Mouse (Mus musculus): ENCODE measurements at regions not wholly inside any gene's neighbourhood (a gene's known extent, or its start where the extent isn't known, plus 50 kb on each side); places are given as distances from the start of the nearest gene placed in this dataset.

DNA sequence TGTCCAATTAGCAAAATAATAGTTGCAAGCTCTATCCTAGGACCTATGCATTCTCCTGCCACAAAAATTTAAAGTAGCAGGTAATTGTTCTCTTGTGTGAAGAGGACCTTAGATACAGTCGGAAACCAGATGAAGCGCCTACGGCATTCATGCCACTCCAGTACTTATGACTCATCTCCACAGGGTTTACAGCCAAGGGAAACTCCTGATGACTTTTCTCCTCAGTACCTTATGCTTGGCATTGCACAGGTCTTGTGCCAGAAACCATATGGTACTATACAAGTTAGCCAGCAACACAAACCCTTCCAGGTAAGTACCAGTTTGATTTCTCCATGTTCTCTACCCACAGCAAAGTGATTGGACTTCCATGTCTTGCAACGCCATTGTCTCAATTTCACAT lies 606.3 kb upstream of the Dmac1 start:
- DNase-seq (ENCODE audit: low spot score), result no peak

DNA sequence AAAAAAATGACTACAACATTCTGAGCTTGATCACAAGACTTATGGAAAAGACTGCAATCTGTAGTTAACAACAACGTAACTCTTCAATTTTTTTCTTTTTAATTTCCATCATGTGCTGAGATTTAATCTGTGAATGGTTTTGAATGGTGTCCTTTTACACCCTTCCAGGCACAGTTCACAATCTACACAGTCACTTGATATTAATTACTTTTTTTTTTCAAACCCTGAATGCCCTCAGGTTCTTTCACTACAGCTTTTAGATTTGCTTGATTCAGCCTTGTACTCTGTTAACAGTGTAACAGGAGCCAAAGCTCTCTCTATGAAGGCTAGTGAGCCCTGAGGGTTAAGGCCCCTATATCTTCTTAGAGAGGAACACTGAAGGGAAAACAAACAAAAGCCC lies 591.7 kb upstream of the Dmac1 start:
- no peak for DNase-seq (ENCODE audit: low spot score)

GRCm38 (mm10) chr4:75861076-75861475 lies 583.0 kb upstream of the Dmac1 start:
- no peak for DNase-seq (ENCODE audit: low spot score)

DNA sequence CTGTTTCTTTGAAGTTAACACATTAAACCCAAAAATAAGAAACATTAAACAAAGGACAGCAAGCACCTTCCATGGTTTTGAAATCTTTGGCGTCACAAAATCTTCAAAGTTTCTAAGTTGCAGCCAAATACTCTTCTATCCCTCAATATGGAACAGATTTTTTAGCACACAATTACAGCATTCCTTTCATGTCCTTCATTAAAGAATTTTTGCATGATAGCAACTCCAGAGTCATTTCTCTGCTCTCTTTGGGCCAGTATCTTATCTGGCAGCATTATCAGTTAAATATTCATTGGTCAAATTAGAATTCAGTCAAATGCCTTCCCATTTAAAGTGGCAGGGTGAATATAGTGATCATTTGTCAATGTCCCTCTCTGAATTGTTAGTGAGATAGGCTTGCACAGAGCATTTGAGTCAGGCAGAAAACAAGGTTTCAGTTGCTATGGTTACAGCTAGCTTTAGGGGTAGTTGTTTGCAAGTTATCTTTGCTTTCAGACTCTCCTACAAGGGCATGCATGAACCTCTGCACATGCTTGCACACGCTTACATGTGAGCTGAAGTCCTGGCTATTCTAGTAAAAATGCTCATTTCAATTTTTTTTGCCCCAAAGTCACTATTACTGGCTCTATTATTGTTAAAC lies 579.8 kb upstream of the Dmac1 start:
- DNase-seq (ENCODE audit: low spot score), result peak; percentile 29

- DNase-seq (ENCODE audit: low spot score), result no peak
Measured at GRCm38 (mm10) chr4:75855688-75856296, 577.7 kb upstream of the Dmac1 start.

DNA sequence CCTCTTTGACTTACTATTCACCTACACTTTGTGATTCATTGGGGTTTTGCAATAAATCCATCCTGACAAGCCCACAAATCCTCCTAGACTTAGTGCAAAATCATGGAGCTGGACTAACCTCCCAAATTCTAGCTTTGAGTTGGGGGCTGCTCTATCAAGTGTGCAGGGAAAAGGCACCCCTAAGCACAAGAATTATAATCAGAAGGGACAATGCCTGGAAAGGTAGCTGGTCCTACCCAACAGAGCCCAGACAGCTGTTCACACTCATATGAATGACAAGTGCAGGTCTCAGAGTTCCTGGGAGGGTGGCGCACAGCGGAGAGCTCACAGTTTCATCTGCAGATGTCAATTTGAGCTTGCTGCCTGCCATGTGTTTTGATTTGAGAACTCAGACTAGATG lies 572.2 kb upstream of the Dmac1 start:
- DNase-seq (ENCODE audit: low spot score), result no peak

DNA sequence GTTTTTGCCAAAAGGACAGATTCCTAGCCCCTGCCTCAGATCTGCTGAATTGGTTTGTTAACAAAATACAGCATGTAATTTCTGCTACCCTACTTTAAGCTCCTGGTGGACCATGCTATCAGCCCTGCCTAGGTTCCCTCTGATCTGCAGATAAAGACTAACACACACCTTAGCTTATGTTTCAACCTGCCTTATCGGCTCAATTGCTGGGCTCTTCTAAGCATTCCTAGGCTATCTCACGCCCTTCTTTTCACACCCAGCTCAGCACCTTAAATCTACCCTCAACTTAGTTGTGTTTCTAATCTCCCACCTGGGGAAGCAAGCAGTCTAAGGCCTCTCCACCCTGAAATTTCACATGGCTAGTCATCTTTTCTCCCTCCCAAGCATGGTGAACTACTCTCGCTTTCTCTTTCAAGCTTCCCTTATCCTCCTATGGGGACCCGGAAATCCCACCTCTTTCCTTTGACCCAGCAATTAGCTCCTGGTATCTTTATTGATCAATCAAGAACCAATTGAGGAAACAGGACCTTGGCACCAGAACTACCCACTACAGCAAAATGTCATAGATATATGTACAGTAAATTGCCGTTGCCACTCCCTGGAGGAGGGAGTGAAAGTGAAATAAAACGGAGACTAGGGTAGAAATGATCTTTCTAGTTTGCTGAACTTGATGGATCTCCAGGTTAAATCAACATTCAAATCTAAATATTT lies 569.7 kb upstream of the Dmac1 start:
- no peak for DNase-seq (ENCODE audit: low spot score)

- no peak for DNase-seq (ENCODE audit: low spot score)
Measured at GRCm38 (mm10) chr4:75845021-75845420, 566.9 kb upstream of the Dmac1 start.

DNA sequence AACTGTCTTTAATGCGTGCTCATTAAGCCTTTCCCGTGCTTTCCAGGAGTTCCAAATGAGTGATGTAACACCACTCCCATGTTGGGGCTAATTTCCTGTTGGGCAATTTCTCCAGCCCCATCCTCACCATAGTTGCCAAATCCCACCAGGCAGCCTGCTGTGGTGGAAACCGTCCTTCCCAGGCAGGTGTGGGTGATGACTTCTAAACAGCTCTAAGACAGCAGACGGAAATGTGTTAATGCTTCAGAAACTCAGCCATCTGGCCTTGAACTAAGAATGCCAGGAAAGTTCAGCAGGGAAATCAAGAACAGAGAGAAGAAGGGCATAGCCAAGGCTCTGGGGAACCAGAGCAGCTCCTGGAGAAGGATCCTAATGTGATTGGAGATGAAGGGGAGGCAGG lies 560.5 kb upstream of the Dmac1 start:
- DNase-seq (ENCODE audit: low spot score), result no peak

DNA sequence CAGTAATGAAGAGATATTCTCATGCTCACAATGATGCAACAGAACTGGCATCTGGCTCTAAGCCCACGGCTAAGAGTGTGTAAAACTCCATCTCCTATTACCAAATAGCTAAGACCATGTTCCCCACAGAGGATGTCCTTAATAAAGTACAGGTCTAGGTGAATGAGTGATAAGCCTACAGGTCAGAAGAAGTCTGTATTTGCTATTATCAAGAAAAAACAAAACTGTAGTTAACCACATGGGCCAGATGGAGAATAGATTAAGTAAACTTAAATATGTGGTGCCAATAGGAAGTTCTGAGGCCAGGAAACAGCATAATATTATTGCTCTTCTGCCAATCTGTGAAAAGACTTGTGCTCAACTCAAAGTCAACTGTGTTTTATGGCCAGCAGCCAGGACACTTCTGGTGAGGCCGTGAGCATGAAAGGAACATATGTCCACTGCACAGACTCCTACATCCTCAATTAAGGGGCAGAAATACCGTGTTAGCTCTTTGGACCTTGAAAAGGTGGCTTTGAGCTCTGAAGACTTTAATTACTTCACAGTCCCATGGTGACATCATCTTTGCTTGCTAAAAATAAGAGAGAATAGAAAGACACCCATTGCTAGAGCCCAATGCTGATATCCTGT lies 549.1 kb upstream of the Dmac1 start:
- DNase-seq (ENCODE audit: low spot score), result no peak

GRCm38 (mm10) chr4:75819193-75819603 lies 541.1 kb upstream of the Dmac1 start:
- no peak for DNase-seq (ENCODE audit: low spot score)

GRCm38 (mm10) chr4:75816026-75816425 lies 537.9 kb upstream of the Dmac1 start:
- DNase-seq (ENCODE audit: low spot score), result no peak

GRCm38 (mm10) chr4:75812266-75812665 lies 534.2 kb upstream of the Dmac1 start:
- no peak for DNase-seq (ENCODE audit: low spot score)

DNA sequence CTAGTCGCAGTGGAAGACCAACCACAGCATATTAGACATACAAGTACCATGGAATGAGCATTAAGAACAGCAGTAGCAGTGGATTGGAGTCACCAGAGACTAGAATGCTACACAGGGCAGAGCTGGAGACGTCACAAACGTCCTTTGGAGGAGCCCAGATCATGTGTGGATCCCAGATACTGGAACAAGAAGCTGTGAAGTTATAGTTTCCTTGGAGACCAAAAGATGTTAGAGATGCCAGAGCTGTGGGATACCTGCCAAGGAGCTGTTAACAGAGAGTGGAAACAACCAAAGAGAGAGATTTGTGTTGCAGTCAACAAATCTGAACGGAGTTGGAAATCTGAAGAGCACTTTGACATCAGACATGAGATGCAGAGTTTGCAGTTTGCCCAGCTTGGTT lies 523.8 kb upstream of the Dmac1 start:
- DNase-seq (ENCODE audit: low spot score), result no peak

DNA sequence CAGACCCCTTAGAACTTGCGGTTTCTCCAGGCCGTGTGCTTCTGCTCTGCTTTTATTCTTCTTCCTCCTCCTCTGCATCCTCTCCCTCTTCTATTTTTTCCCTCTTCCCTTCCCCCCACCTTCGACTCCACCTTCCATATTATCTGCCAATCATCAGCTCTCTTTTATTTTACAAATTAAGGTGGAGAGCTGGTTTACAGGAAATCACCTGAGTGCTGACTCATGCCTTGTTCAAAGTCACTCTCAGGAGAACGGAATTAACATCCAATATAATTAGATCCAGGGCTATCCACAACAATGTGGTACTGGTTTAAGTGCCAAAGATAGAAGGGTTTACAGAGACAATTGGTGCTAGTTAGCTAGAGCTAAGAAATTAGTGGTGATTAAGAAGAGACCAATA lies 523.1 kb upstream of the Dmac1 start:
- DNase-seq (ENCODE audit: low spot score), result no peak

GRCm38 (mm10) chr4:75791789-75792188 lies 513.7 kb upstream of the Dmac1 start:
- DNase-seq (ENCODE audit: low spot score), result peak; percentile 22

DNA sequence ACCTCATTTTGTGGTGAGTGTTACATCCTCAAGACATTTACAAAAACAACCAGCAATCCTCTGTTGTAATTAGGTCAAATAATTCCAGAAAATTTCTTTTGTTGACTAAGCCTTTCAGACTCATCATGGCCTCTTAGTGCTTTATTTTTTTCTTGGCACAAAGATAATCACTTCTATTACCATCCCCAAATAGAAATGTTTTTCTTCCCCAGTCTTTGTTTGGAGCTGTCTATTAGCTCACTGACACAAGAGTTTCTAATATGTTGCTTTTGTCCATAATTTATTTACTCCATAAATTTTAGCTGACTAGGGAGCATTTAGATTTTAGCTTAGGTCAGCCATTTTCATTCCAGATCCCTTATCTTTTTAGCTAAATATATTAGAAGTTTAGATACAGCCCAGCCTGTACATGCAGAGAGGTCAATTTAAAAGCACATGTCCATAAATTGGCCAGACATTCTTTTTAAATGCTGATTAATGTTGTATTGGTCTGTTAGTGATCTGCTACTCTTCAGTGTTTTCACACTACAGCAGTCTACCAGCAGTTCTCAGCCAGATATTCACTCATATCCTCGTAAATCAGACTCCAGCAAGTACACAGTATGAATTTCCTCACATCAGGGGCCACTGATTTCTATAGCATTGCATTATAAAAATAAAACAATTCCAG lies 513.0 kb upstream of the Dmac1 start:
- DNase-seq (ENCODE audit: low spot score), result no peak

DNA sequence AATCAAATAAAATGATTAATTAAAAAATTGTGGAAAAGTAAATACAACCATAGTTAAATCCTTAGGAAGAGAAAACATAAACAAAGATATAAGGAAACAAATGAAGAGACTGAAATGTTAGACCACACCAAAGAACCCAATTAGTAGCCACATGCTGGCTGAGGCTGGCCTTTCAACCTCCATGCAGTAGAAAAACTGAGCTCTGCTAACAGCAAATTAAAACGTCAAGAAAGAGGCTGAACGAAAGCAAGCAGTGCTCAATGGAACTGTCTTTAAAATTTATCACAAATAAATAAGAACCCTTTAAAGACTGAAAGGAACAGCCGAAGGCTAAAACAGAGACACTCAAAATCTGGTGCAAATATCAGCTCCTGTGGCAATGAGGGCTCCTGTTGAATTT lies 509.3 kb upstream of the Dmac1 start:
- DNase-seq (ENCODE audit: low spot score), result no peak

DNA sequence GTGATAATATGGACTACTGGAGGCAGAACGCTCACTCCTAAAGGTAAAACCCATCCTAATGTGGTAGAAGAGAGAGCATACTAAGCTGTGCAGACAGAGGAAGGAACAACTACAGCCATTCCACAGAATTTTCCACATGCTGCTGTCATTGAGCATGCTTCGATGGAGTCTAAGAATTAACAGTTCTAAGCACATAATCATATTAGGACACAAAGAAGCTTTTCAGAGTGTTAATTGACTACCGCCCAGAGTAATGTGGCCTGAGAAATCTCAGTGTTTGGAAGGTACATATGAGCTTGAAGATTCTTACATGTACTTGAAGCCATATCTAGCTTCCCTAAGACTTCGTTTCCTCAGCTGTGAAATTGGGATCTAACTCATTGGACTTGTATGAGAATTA lies 508.3 kb upstream of the Dmac1 start:
- DNase-seq (ENCODE audit: low spot score), result no peak

DNA sequence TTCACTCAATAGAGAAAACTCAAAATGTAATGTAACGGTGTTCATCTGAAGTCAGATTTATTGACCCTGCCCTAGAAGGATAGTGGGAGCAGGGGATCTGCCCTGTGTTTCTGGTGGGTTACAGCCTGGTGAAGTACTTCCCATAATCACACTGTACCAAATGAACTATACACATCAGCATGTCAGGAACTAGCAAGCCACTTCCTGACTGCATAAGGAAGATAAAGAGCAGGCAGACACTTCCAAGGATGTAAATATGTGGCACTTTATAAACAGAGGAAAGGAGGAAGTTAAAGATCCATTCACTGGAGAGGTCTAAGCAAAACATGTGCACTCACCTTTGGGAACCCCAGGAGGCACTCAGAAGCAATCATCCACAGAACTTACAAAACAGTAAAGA lies 501.4 kb upstream of the Dmac1 start:
- no peak for DNase-seq (ENCODE audit: low spot score)

GRCm38 (mm10) chr4:75764141-75764540 lies 486.0 kb upstream of the Dmac1 start:
- DNase-seq (ENCODE audit: low spot score), result no peak

DNA sequence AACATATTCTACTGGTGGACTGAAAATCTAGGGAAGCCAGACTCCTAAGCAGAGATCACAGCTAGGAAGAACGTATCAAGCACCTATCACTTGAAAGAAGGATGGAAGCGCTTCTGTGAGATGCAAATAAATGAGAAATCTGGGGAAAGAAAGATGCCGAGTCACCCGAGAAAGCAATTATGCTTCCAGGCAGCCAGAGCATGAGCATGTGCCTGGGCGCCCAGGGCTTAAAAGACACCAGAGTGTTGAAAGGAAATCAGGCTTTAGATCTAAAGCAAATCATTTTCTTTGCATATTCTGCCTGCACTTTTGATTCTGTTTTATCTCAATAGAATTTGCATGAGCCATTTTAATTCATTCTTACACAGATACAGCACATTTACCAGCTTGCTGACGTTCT lies 466.5 kb upstream of the Dmac1 start:
- DNase-seq (ENCODE audit: low spot score), result no peak

- DNase-seq (ENCODE audit: low spot score), result no peak
Measured at GRCm38 (mm10) chr4:75741585-75741984, 463.5 kb upstream of the Dmac1 start.

Data from lung, postnatal 25 days (tissue).